ENCODE assay signal across 13 mouse cellular contexts in the genomic region with DNA sequence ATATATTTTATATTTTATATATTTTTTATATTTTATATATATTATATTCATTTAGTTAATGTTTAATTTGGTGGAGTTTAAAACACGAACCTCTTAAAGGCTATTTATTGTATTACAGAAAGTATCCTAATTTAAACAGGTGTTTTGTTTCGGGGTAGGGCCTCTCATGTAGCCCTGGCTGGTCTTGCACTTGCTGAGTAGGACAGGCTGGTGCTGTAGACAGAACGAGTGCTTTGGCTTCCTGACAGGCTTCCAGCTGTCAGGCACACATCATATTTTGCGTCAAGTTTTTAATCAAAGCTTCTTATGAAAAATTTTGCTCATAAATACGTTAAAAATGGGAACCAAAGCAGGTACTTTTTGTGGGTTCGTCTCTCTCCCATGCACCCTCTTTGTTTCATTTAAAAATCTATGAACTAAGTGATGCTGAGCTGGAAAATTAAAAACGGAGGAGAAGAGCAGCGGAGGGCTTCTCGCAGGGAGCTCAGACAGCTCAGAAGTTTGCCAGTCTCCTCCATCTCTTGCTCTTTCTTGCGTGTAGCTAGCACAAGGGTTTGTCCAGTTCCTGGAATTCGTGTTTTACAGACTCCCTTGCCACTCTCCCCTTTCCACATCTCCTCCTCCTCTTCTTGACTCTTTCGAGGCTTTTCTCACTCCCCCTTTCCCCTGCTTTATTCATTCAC.
A peak's percentile ranks its signal among the peaks of the same experiment; 100 is the strongest.
DNase-seq lines count a peak whose midpoint lies in the region; ATAC-seq and TF ChIP-seq lines count a peak whose summit lies in the region.
"Had no signal": no experiment of that assay in that cellular context is flagged by ENCODE, and none has a peak within 500 bp of the region (broad histone marks: within the 10 kb centered on the region; RNA-seq: fewer than 3 reads in every experiment).

No protein-coding gene starts in this region.

- ATAC-seq in lung, embryonic 14.5 days (ENCODE audit: insufficient read depth) = no peak
- peak; percentile 21; the same call in 1 of the 2 replicates for ATAC-seq in forebrain, postnatal 0 days
- ATAC-seq in neural tube, embryonic 13.5 days (ENCODE audit: low read depth) = no peak
- ATAC-seq: CD4-positive, CD25-positive, alpha-beta regulatory T cell, adult 4 months had no signal

- intact Hi-C loops in heart, postnatal 10 days (cut with DNase I) = no loop called here
- intact Hi-C loops in heart, postnatal 25 days (cut with DNase I) = no loop called here

- peak overlapping the region; percentile 10; the same call in 1 of the 2 replicates for H3K4me2 ChIP-seq in lung, embryonic 14.5 days
- 0 out of 2 replicates have a peak overlapping the region, but pooled peaks have one; percentile 13 for H3K4me2 ChIP-seq in forebrain, postnatal 0 days (ENCODE audit: low read depth)
- peak overlapping the region; percentile 24; the same call in 1 of the 2 replicates for H3K4me2 ChIP-seq in neural tube, embryonic 13.5 days
- H3K4me2 ChIP-seq: midbrain, embryonic 12.5 days had no signal

- H3K9ac ChIP-seq in lung, embryonic 14.5 days = no peak overlapping the region
- H3K9ac ChIP-seq in forebrain, postnatal 0 days = no peak overlapping the region
- H3K9ac ChIP-seq in neural tube, embryonic 13.5 days = peak overlapping the region; percentile 38; the same call in 1 of the 2 replicates
- H3K9ac ChIP-seq: midbrain, embryonic 12.5 days had no signal

- peak; percentile 10 to 22 for DNase-seq in heart, postnatal 10 days
- no peak for DNase-seq in heart, postnatal 25 days (ENCODE audit: low spot score)
- no peak for DNase-seq in lung, embryonic 14.5 days
- DNase-seq in lung, postnatal 14 days = no peak
- peak; percentile 42 for DNase-seq in forebrain, postnatal 0 days
- DNase-seq in gastrocnemius, adult 18-20 months (ENCODE audit: low spot score) = no peak
- DNase-seq in adrenal gland, adult 8-10 months = no peak
- DNase-seq: gastrocnemius, postnatal 10 days; spleen, adult 18-20 months; thymus, postnatal 14 days had no signal

- no peaks in the 10 kb centered on the region for H3K27me3 ChIP-seq in lung, embryonic 14.5 days (ENCODE audit: insufficient read depth, low read length)
- H3K27me3 ChIP-seq in forebrain, postnatal 0 days (ENCODE audit: insufficient read depth, low read length) = no peaks in the 10 kb centered on the region
- no peaks in the 10 kb centered on the region for H3K27me3 ChIP-seq in neural tube, embryonic 13.5 days
- H3K27me3 ChIP-seq: midbrain, embryonic 12.5 days had no signal

- no peak for TF ChIP-seq CTCF in lung, embryonic 14.5 days (IDR thresholded peaks at IDR 0.05; ENCODE audit: low read depth)
- TF ChIP-seq CTCF in forebrain, postnatal 0 days (IDR thresholded peaks at IDR 0.05; ENCODE audit: low read depth) = no peak

- H3K27ac ChIP-seq in lung, embryonic 14.5 days (ENCODE audit: low read depth) = no peak overlapping the region
- H3K27ac ChIP-seq in forebrain, postnatal 0 days (ENCODE audit: low read depth, low read length) = peak overlapping the region; percentile 70
- peak overlapping the region; percentile 70 for H3K27ac ChIP-seq in neural tube, embryonic 13.5 days (replicated peaks)

- H3K9me3 ChIP-seq in lung, embryonic 14.5 days (ENCODE audit: low read depth, low read length) = no peaks in the 10 kb centered on the region
- H3K9me3 ChIP-seq in forebrain, postnatal 0 days (ENCODE audit: low read length) = no peaks in the 10 kb centered on the region
- H3K9me3 ChIP-seq in neural tube, embryonic 13.5 days = no peaks in the 10 kb centered on the region
- H3K9me3 ChIP-seq: midbrain, embryonic 12.5 days had no signal

- WGBS in lung, embryonic 14.5 days = 55% methylated on average over 12 of the region's 12 CpGs
- 50% methylated on average over 12 of the region's 12 CpGs for WGBS in forebrain, postnatal 0 days
- WGBS in neural tube, embryonic 13.5 days = 70% methylated on average over 12 of the region's 12 CpGs

- no peaks in the 10 kb centered on the region for H3K4me1 ChIP-seq in lung, embryonic 14.5 days (ENCODE audit: insufficient read depth)
- no peaks in the 10 kb centered on the region; the same call in none of the 2 replicates for H3K4me1 ChIP-seq in forebrain, postnatal 0 days (ENCODE audit: insufficient read depth)
- H3K4me1 ChIP-seq in neural tube, embryonic 13.5 days (replicated peaks) = peaks cover 31% of the 10 kb centered on the region

- no peak overlapping the region for H3K4me3 ChIP-seq in lung, embryonic 14.5 days (ENCODE audit: low read depth, low read length)
- H3K4me3 ChIP-seq in forebrain, postnatal 0 days (ENCODE audit: low read depth, low read length) = no peak overlapping the region
- H3K4me3 ChIP-seq in neural tube, embryonic 13.5 days = no peak overlapping the region
- H3K4me3 ChIP-seq: midbrain, embryonic 12.5 days had no signal

- H3K36me3 ChIP-seq in lung, embryonic 14.5 days (ENCODE audit: insufficient read depth) = no peaks in the 10 kb centered on the region
- H3K36me3 ChIP-seq in forebrain, postnatal 0 days (ENCODE audit: insufficient read depth) = peaks cover 7% of the 10 kb centered on the region; the same call in 1 of the 2 replicates
- no peaks in the 10 kb centered on the region for H3K36me3 ChIP-seq in neural tube, embryonic 13.5 days
- H3K36me3 ChIP-seq: midbrain, embryonic 12.5 days had no signal

Comparison
In these comparisons a context has a peak if more than half of its experiments do, and no peak if none do; other contexts are left out.
1. DNase-seq: peak in heart, postnatal 10 days (2 of 2) and forebrain, postnatal 0 days (single experiment); none in heart, postnatal 25 days (single experiment), lung, embryonic 14.5 days (single experiment), lung, postnatal 14 days (single experiment), gastrocnemius, adult 18-20 months (single experiment) and adrenal gland, adult 8-10 months (single experiment).
2. Peak in every context shown above with its lines, with median percentiles within 50 percentile points of each other: H3K4me2 ChIP-seq.